Mouse (Mus musculus) spleen, postnatal 14 days (tissue): ENCODE results near the gene Ajm1.

Experiments used
- DNase-seq, 2 experiments: peaks; one replicate each; pipeline ENCODE4 v3.0.0; 2021 to 2022; ENCODE audit warnings: low spot score in 2 of 2

Ajm1 gene

GRCm38 (mm10) chr2:25526510-25527302 lies 54.9 kb downstream of the Ajm1 start:
- DNase-seq, result no peak
